In the genomic region with DNA sequence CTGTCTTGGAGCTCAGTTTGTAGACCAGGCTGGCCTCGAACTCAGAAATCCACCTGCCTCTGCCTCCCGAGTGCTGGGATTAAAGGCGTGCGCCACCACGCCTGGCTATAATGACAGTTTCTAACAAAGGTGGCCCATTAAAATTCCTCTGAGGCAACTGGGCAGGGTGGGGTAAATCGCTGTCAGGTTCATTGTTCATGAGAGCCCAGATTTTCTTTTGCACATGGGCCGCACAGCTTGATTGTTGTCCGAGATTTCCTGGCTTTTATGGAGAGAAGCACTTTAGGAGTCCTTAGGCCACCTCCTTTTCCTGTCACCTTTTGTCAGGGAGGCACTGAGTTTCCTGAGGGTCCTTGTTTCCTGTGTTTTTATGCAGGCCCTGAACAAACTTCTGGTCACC, we compare ENCODE assay signal across 14 mouse cellular contexts. TPM values are rescaled to one million over a fixed set of nuclear protein-coding genes. Genes with fewer than 3 reads are reported as not detected.
DNase-seq lines count a peak whose midpoint lies in the region; ATAC-seq and TF ChIP-seq lines count a peak whose summit lies in the region.
"Had no signal": no experiment of that assay in that cellular context is flagged by ENCODE, and none has a peak within 500 bp of the region (broad histone marks: within the 10 kb centered on the region; RNA-seq: fewer than 3 reads in every experiment).

No protein-coding gene starts in this region.

- no peaks in the 10 kb centered on the region for H3K9me3 ChIP-seq in embryonic facial prominence, embryonic 13.5 days
- peaks cover 5% of the 10 kb centered on the region; the same call in 1 of the 2 replicates for H3K9me3 ChIP-seq in embryonic facial prominence, embryonic 10.5 days
- H3K9me3 ChIP-seq in hindbrain, embryonic 11.5 days (ENCODE audit: control insufficient read depth, low read length): no peaks in the 10 kb centered on the region
- H3K9me3 ChIP-seq: forebrain, embryonic 15.5 days; G1E; heart, embryonic 15.5 days; hindbrain, embryonic 12.5 days had no signal

- ATAC-seq in embryonic facial prominence, embryonic 13.5 days (ENCODE audit: insufficient number of reproducible peaks, insufficient read depth, low FRiP score, low TSS enrichment, low read depth): no peak
- no peak for ATAC-seq in hindbrain, embryonic 11.5 days (ENCODE audit: low FRiP score)
- ATAC-seq: CD4-positive, CD25-positive, alpha-beta regulatory T cell, adult 4 months; inflammation-experienced regulatory T-cells, adult 6 months had no signal

- no peak overlapping the region for H3K9ac ChIP-seq in embryonic facial prominence, embryonic 13.5 days
- no peak overlapping the region for H3K9ac ChIP-seq in hindbrain, embryonic 11.5 days (ENCODE audit: low read depth, low read length)

- H3K4me2 ChIP-seq in embryonic facial prominence, embryonic 13.5 days: peak overlapping the region; percentile 56; the same call in 1 of the 2 replicates
- no peak overlapping the region for H3K4me2 ChIP-seq in hindbrain, embryonic 11.5 days (replicated peaks; ENCODE audit: low read depth, low read length)

- TF ChIP-seq POLR2A in kidney, adult 2 months (IDR thresholded peaks at IDR 0.05; ENCODE audit: low read depth, low read length): no peak
- TF ChIP-seq POLR2A in testis, adult 2 months (IDR thresholded peaks at IDR 0.05; ENCODE audit: control insufficient read depth, low read depth, low read length): no peak

- no peak for DNase-seq in embryonic facial prominence, embryonic 10.5 days (ENCODE audit: low spot score)
- DNase-seq in kidney, adult 2 months: peak; percentile 47
- DNase-seq in kidney, adult 18-20 months: no peak
- no peak for DNase-seq in testis, postnatal 14 days (ENCODE audit: low spot score)
- peak; percentile 95 for DNase-seq in ZHBTc4 (ENCODE audit: low read depth, low spot score)
- no peak for DNase-seq in hindbrain, embryonic 11.5 days (ENCODE audit: low spot score)

- H3K27ac ChIP-seq in embryonic facial prominence, embryonic 13.5 days: no peak overlapping the region
- no peak overlapping the region for H3K27ac ChIP-seq in embryonic facial prominence, embryonic 10.5 days (replicated peaks)
- no peak overlapping the region for H3K27ac ChIP-seq in kidney, adult 2 months (ENCODE audit: insufficient read depth, low read depth, low read length)
- H3K27ac ChIP-seq in testis, adult 2 months (ENCODE audit: control insufficient read depth, insufficient read depth, low read depth, low read length): no peak overlapping the region
- H3K27ac ChIP-seq in hindbrain, embryonic 11.5 days (ENCODE audit: low read depth, low read length): no peak overlapping the region
- H3K27ac ChIP-seq: forebrain, embryonic 15.5 days; heart, embryonic 15.5 days; hindbrain, embryonic 12.5 days had no signal

- H3K36me3 ChIP-seq in embryonic facial prominence, embryonic 13.5 days: no peaks in the 10 kb centered on the region
- no peaks in the 10 kb centered on the region for H3K36me3 ChIP-seq in embryonic facial prominence, embryonic 10.5 days (replicated peaks)
- H3K36me3 ChIP-seq in kidney, adult 2 months (ENCODE audit: control insufficient read depth, insufficient read depth, low read length): no peaks in the 10 kb centered on the region
- H3K36me3 ChIP-seq in testis, adult 2 months (ENCODE audit: control insufficient read depth, insufficient read depth, low read length): no peaks in the 10 kb centered on the region
- no peaks in the 10 kb centered on the region for H3K36me3 ChIP-seq in hindbrain, embryonic 11.5 days (ENCODE audit: control insufficient read depth, insufficient read depth, low read length)
- H3K36me3 ChIP-seq: forebrain, embryonic 15.5 days; G1E; heart, embryonic 15.5 days; hindbrain, embryonic 12.5 days had no signal

- peaks cover 14% of the 10 kb centered on the region for H3K4me1 ChIP-seq in embryonic facial prominence, embryonic 13.5 days
- peaks cover 2% of the 10 kb centered on the region for H3K4me1 ChIP-seq in embryonic facial prominence, embryonic 10.5 days
- no peaks in the 10 kb centered on the region for H3K4me1 ChIP-seq in kidney, adult 2 months (ENCODE audit: control insufficient read depth, insufficient read depth, low read length)
- H3K4me1 ChIP-seq in testis, adult 2 months (ENCODE audit: control insufficient read depth, insufficient read depth, low read length): no peaks in the 10 kb centered on the region; the same call in 1 of the 2 replicates
- H3K4me1 ChIP-seq in hindbrain, embryonic 11.5 days (replicated peaks; ENCODE audit: control insufficient read depth, insufficient read depth, low read length): no peaks in the 10 kb centered on the region
- H3K4me1 ChIP-seq: forebrain, embryonic 15.5 days; hindbrain, embryonic 12.5 days had no signal

- no peak for TF ChIP-seq CTCF in kidney, adult 2 months (conservative IDR thresholded peaks at IDR 0.05; ENCODE audit: insufficient read depth, insufficient read length, low read depth, low read length)
- no peak for TF ChIP-seq CTCF in testis, adult 2 months (IDR thresholded peaks at IDR 0.05; ENCODE audit: control insufficient read depth, insufficient read depth, insufficient replicate concordance, low read depth, low read length)

- 94% methylated on average over 8 of the region's 8 CpGs for WGBS in embryonic facial prominence, embryonic 13.5 days
- WGBS in embryonic facial prominence, embryonic 10.5 days: 91% methylated on average over 8 of the region's 8 CpGs
- WGBS in kidney, adult 2 months: 84% methylated on average over 8 of the region's 8 CpGs
- WGBS in hindbrain, embryonic 11.5 days: 86% methylated on average over 8 of the region's 8 CpGs

- H3K27me3 ChIP-seq in embryonic facial prominence, embryonic 13.5 days: no peaks in the 10 kb centered on the region
- peaks cover 19% of the 10 kb centered on the region for H3K27me3 ChIP-seq in embryonic facial prominence, embryonic 10.5 days (replicated peaks; ENCODE audit: low read depth, poor library complexity, severe bottlenecking)
- no peaks in the 10 kb centered on the region for H3K27me3 ChIP-seq in kidney, adult 2 months (replicated peaks; ENCODE audit: control insufficient read depth, insufficient read depth, low read length)
- H3K27me3 ChIP-seq in testis, adult 2 months (ENCODE audit: control insufficient read depth, insufficient read depth, low read length): no peaks in the 10 kb centered on the region
- H3K27me3 ChIP-seq in hindbrain, embryonic 11.5 days (ENCODE audit: control insufficient read depth, insufficient read depth, low read length): no peaks in the 10 kb centered on the region
- H3K27me3 ChIP-seq: forebrain, embryonic 15.5 days; heart, embryonic 15.5 days; hindbrain, embryonic 12.5 days had no signal

- H3K4me3 ChIP-seq in embryonic facial prominence, embryonic 13.5 days: no peak overlapping the region
- H3K4me3 ChIP-seq in embryonic facial prominence, embryonic 10.5 days: no peak overlapping the region
- no peak overlapping the region for H3K4me3 ChIP-seq in kidney, adult 2 months (ENCODE audit: insufficient read depth, low read depth, low read length)
- H3K4me3 ChIP-seq in testis, adult 2 months (ENCODE audit: control insufficient read depth, low read depth, low read length): peak overlapping the region; percentile 80
- H3K4me3 ChIP-seq in hindbrain, embryonic 11.5 days (ENCODE audit: low read depth, low read length): no peak overlapping the region

RNA-seq across cellular contexts. Expression of gene Nxnl2, which starts 32.6 kb away (rescaled TPM):
- 5.8 and 6.0 TPM in 2 replicates for polyA plus RNA-seq in embryonic facial prominence, embryonic 13.5 days (2015; fragmentation: Nextera tagmentation; extraction: Ambion mirVana)
- 0.33 and 0.67 TPM in 2 replicates for polyA plus RNA-seq in embryonic facial prominence, embryonic 10.5 days (2016; fragmentation: Nextera tagmentation; extraction: Ambion mirVana)
- polyA plus RNA-seq in kidney, adult 2 months (2012; rRNA removed): 0.53 and 0.69 TPM in 2 replicates
- 5.8 and 7.0 TPM in 2 replicates for polyA plus RNA-seq in testis, adult 2 months (2012; rRNA removed)
- 0.39 and 0.43 TPM in 2 replicates for polyA plus RNA-seq in hindbrain, embryonic 11.5 days (2014; fragmentation: Nextera tagmentation; extraction: Ambion mirVana)
- polyA plus RNA-seq: G1E had no signal

Comparison
In these comparisons a context has a peak if more than half of its experiments do, and no peak if none do; other contexts are left out.
1. DNase-seq: peak in kidney, adult 2 months (single experiment) and ZHBTc4 (single experiment); none in embryonic facial prominence, embryonic 10.5 days (single experiment), kidney, adult 18-20 months (single experiment), testis, postnatal 14 days (single experiment) and hindbrain, embryonic 11.5 days (single experiment).